Mouse (Mus musculus) liver, postnatal 0 days (tissue): Measurements from ENCODE around the gene 2610318N02Rik.

ENCODE experiments used
- CTCF ChIP-seq: sonication (generic); IDR thresholded peaks from 2 replicates; pipeline ENCODE4 v1.5.1; 2016; ENCODE audit warnings: antibody characterized with exemption, low read depth
- EP300 ChIP-seq: IDR thresholded peaks from 2 replicates; pipeline ENCODE4 v1.6.1; 2016; ENCODE audit warnings: antibody characterized with exemption, low read depth, mild to moderate bottlenecking

- TF ChIP-seq CTCF (peak; percentile 66; the same call in 1 of the 2 replicates), EP300 (no peak)
These were observed 6.5 kb upstream of the 2610318N02Rik start for GRCm38 (mm10) chr16:17131191-17132088.
